Mouse (Mus musculus): Measurements from ENCODE around the gene Mia. TPM values are rescaled to one million over a fixed set of nuclear protein-coding genes. Genes with fewer than 3 reads are reported as not detected.
A peak's percentile ranks its signal among the peaks of the same experiment; 100 is the strongest.

The Mia gene
- total and polyA plus RNA-seq, 3 experiments: 0.44 to 2.0 (median 1.1) TPM

- Histone ChIP-seq H3K4me2 (ENCODE audit: insufficient read depth, low read depth, poor library complexity, severe bottlenecking) (no peak overlapping the region), H3K9ac (ENCODE audit: insufficient read depth, low read depth) (no peak overlapping the region), H3K79me2 (replicated peaks; ENCODE audit: control insufficient read depth, extremely low read depth, insufficient read depth, poor library complexity, severe bottlenecking) (no peaks in the 10 kb centered on the region), H3K36me3 (replicated peaks in 1 of 2; ENCODE audit: control insufficient read depth in 1 of 2, insufficient read depth in 1 of 2, low read length in 1 of 2) (no peaks in the 10 kb centered on the region), H3K27ac (ENCODE audit: insufficient read depth, low read depth) (no peak overlapping the region), H3K4me3 (replicated peaks in 1 of 3; ENCODE audit: low read depth in 2 of 3, low read length in 2 of 3, poor library complexity in 1 of 3) (no peak overlapping the region), H3K27me3 (replicated peaks) (peaks cover 66% of the 10 kb centered on the region), H3K9me3 (replicated peaks; ENCODE audit: low read length) (peaks cover 7% of the 10 kb centered on the region), H3K4me1 (ENCODE audit: control insufficient read depth in 1 of 2, insufficient read depth in 2 of 2) (no peaks in the 10 kb centered on the region)
- TF ChIP-seq ZC3H11A (IDR thresholded peaks at IDR 0.05; ENCODE audit: low read depth, low read length): no peak
- TF ChIP-seq RCOR1 (conservative IDR thresholded peaks at IDR 0.05; ENCODE audit: low read depth, low read length): no peak
- no peak for TF ChIP-seq MAX (IDR thresholded peaks at IDR 0.05; ENCODE audit: low read length)
- no peak for TF ChIP-seq USF2 (conservative IDR thresholded peaks at IDR 0.05; ENCODE audit: low read depth, low read length)
- in situ Hi-C loops (cut with MboI; ENCODE audit: low pct_ligation_motif_present, low pct_unique_long_range_greater_than_20kb, low sequenced_read_pairs) (loop anchor here (25.0 kb wide), 1 partner anchor 371 kb away; the partner anchor contains the start of gene Cyp2b19), dilution Hi-C loops (cut with MboI; ENCODE audit: extremely low pct_ligation_motif_present, extremely low pct_unique_long_range_greater_than_20kb, low sequenced_read_pairs) (no loop called here)
- DNase-seq (ENCODE audit: extremely low read depth): no peak
These were observed 47.2 kb downstream of the Mia start for GRCm38 (mm10) chr7:27133757-27134156.

DNA sequence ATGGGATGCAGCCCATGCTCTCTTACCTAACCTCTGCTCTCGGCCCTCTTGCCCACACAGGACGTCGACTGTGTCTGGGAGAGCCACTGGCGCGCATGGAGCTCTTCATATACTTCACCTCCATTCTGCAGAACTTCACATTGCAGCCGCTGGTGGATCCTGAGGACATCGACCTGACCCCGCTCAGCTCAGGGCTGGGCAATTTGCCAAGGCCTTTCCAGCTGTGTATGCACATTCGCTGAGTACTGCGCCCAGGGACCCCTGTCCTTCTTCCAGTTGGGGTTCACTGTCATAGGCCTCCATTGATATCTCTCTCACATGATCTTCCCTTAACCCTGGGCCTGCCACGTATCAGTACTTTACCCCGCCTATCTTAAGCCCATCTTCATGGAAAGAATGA, 47.8 kb downstream of the Mia start:
- in situ Hi-C loops (cut with MboI; ENCODE audit: low pct_ligation_motif_present, low pct_unique_long_range_greater_than_20kb, low sequenced_read_pairs): loop anchor here (25.0 kb wide), 1 partner anchor 371 kb away; the partner anchor contains the start of gene Cyp2b19
- H3K4me3 ChIP-seq (replicated peaks in 1 of 3; ENCODE audit: low read depth in 2 of 3, low read length in 2 of 3, poor library complexity in 1 of 3): no peak overlapping the region
- no peaks in the 10 kb centered on the region for H3K79me2 ChIP-seq (replicated peaks; ENCODE audit: control insufficient read depth, extremely low read depth, insufficient read depth, poor library complexity, severe bottlenecking)
- no peaks in the 10 kb centered on the region for H3K4me1 ChIP-seq (ENCODE audit: control insufficient read depth in 1 of 2, insufficient read depth in 2 of 2)
- no peaks in the 10 kb centered on the region for H3K36me3 ChIP-seq (replicated peaks in 1 of 2; ENCODE audit: control insufficient read depth in 1 of 2, insufficient read depth in 1 of 2, low read length in 1 of 2)
- peaks cover 70% of the 10 kb centered on the region for H3K27me3 ChIP-seq (replicated peaks)
- DNase-seq (ENCODE audit: extremely low read depth): no peak
- TF ChIP-seq ELF1 (IDR thresholded peaks at IDR 0.05; ENCODE audit: low read depth, low read length) (no peak), RAD21 (IDR thresholded peaks at IDR 0.05; ENCODE audit: low read depth, low read length) (no peak), NRF1 (IDR thresholded peaks at IDR 0.05; ENCODE audit: low read depth, low read length) (no peak)
- H3K9me3 ChIP-seq (replicated peaks; ENCODE audit: low read length): peaks cover 7% of the 10 kb centered on the region
- dilution Hi-C loops (cut with MboI; ENCODE audit: extremely low pct_ligation_motif_present, extremely low pct_unique_long_range_greater_than_20kb, low sequenced_read_pairs): no loop called here
- no peak overlapping the region for H3K9ac ChIP-seq (ENCODE audit: insufficient read depth, low read depth)
- no peak overlapping the region for H3K4me2 ChIP-seq (ENCODE audit: insufficient read depth, low read depth, poor library complexity, severe bottlenecking)
- no peak overlapping the region for H3K27ac ChIP-seq (ENCODE audit: insufficient read depth, low read depth)

DNA sequence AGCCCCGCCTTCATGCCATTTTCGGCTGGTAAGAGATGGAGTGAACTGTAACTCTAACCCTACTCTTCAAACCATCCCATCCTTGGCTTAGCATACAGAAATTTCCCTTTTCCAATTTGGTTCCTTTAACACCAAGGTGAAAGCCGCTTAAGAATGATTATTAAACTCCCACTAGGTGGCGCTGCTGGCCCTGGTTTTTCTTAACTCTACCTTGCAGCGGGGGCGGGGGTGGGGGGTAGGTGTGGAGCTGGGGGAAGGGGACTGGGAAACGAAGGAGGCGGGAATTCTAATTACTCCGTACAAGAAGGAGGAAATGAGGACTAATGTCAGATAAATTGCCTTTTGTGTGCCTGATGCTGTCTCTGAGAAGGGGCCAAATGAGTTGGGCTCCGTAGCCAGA, 48.4 kb downstream of the Mia start:
- Histone ChIP-seq H3K27me3 (replicated peaks) (peaks cover 74% of the 10 kb centered on the region), H3K36me3 (replicated peaks in 1 of 2; ENCODE audit: control insufficient read depth in 1 of 2, insufficient read depth in 1 of 2, low read length in 1 of 2) (no peaks in the 10 kb centered on the region), H3K4me2 (ENCODE audit: insufficient read depth, low read depth, poor library complexity, severe bottlenecking) (no peak overlapping the region), H3K9ac (ENCODE audit: insufficient read depth, low read depth) (no peak overlapping the region), H3K4me1 (ENCODE audit: control insufficient read depth in 1 of 2, insufficient read depth in 2 of 2) (no peaks in the 10 kb centered on the region), H3K4me3 (replicated peaks in 1 of 3; ENCODE audit: low read depth in 2 of 3, low read length in 2 of 3, poor library complexity in 1 of 3) (no peak overlapping the region), H3K79me2 (replicated peaks; ENCODE audit: control insufficient read depth, extremely low read depth, insufficient read depth, poor library complexity, severe bottlenecking) (no peaks in the 10 kb centered on the region), H3K9me3 (replicated peaks; ENCODE audit: low read length) (peaks cover 7% of the 10 kb centered on the region), H3K27ac (ENCODE audit: insufficient read depth, low read depth) (no peak overlapping the region)
- TF ChIP-seq USF1 (IDR thresholded peaks at IDR 0.05; ENCODE audit: low read depth, low read length) (no peak), RAD21 (IDR thresholded peaks at IDR 0.05; ENCODE audit: low read depth, low read length) (peak; percentile 57), MYC (IDR thresholded peaks at IDR 0.05; ENCODE audit: low read depth, low read length) (no peak), SMC3 (IDR thresholded peaks at IDR 0.05; ENCODE audit: low read depth, low read length) (peak; percentile 56), TCF12 (IDR thresholded peaks at IDR 0.05; ENCODE audit: low read depth, low read length) (no peak), CTCF (conservative IDR thresholded peaks at IDR 0.05 in 1 of 2, IDR thresholded peaks at IDR 0.05 in 1 of 2; ENCODE audit: low read depth in 2 of 2, low read length in 2 of 2) (peak; percentile 7 to 69; a peak in 2 of 4 replicates)
- dilution Hi-C loops (cut with MboI; ENCODE audit: extremely low pct_ligation_motif_present, extremely low pct_unique_long_range_greater_than_20kb, low sequenced_read_pairs): no loop called here
- in situ Hi-C loops (cut with MboI; ENCODE audit: low pct_ligation_motif_present, low pct_unique_long_range_greater_than_20kb, low sequenced_read_pairs): loop anchor here (25.0 kb wide), 1 partner anchor 370 kb away; the partner anchor contains the start of gene Cyp2b19
- peak; percentile 62 for DNase-seq (ENCODE audit: extremely low read depth)
